In genomic region chr16:48671696-48672095, GRCm38 (mm10) we compare ENCODE assay signal across 14 mouse cellular contexts.
DNase-seq lines count a peak whose midpoint lies in the region; ATAC-seq lines count a peak whose summit lies in the region.
"Had no signal": no experiment of that assay in that cellular context is flagged by ENCODE, and none has a peak within 500 bp of the region (broad histone marks: within the 10 kb centered on the region; RNA-seq: fewer than 3 reads in every experiment).

No protein-coding gene starts in this region.

- H3K27me3 ChIP-seq in splenic B cell, adult 2 months (ENCODE audit: control insufficient read depth, insufficient read depth, low read length, poor library complexity, severe bottlenecking): no peaks in the 10 kb centered on the region
- H3K27me3 ChIP-seq: liver, embryonic 12.5 days had no signal

- DNase-seq in embryo, embryonic 10 days (ENCODE audit: low spot score): peak; percentile 17
- no peak for DNase-seq in embryo, embryonic 9.5 days (ENCODE audit: extremely low spot score)
- DNase-seq in lung, postnatal 36 days: peak; percentile 15
- no peak for DNase-seq in lung, postnatal 10 days
- DNase-seq in splenic B cell, adult 2 months (ENCODE audit: low read depth, low spot score): peak; percentile 3
- no peak for DNase-seq in right cerebral cortex, adult 2 months (ENCODE audit: low spot score in 2 of 2)
- DNase-seq in layer of hippocampus, adult 11-12 months (ENCODE audit: low spot score): no peak
- DNase-seq: B cell, adult 2 months; cerebellum, postnatal 36 days; heart, postnatal 10 days; spleen, adult 18-20 months had no signal

- peak; percentile 57 for ATAC-seq in granulocyte monocyte progenitor cell, adult 5-6 weeks (replicated peaks; ENCODE audit: poor library complexity, severe bottlenecking)
- ATAC-seq: intestine, postnatal 0 days; liver, embryonic 12.5 days had no signal

- no peaks in the 10 kb centered on the region for H3K36me3 ChIP-seq in splenic B cell, adult 2 months (ENCODE audit: control insufficient read depth, insufficient read depth, low read length, poor library complexity, severe bottlenecking)
- H3K36me3 ChIP-seq: liver, embryonic 12.5 days had no signal

Comparison
In these comparisons a context has a peak if more than half of its experiments do, and no peak if none do; other contexts are left out.
1. DNase-seq: peak in embryo, embryonic 10 days (single experiment), lung, postnatal 36 days (single experiment) and splenic B cell, adult 2 months (single experiment); none in embryo, embryonic 9.5 days (single experiment), lung, postnatal 10 days (single experiment), right cerebral cortex, adult 2 months (0 of 2) and layer of hippocampus, adult 11-12 months (single experiment).